Mouse (Mus musculus) heart, adult 2 months (tissue): Measurements from ENCODE around the gene Acot7.

ENCODE experiments used
- CTCF ChIP-seq: fragments of 200-600 bp; IDR thresholded peaks from 2 replicates; pipeline ENCODE4 v1.8.1; 2022; ENCODE audit warnings: antibody characterized with exemption, mild to moderate bottlenecking, moderate library complexity
- POLR2A ChIP-seq: fragments of 200-500 bp; IDR thresholded peaks from 2 replicates; pipeline ENCODE4 v1.6.1; 2011; ENCODE audit warnings: mild to moderate bottlenecking, low read depth, low read length, control low read depth; ENCODE audit not compliant: insufficient read depth

DNA sequence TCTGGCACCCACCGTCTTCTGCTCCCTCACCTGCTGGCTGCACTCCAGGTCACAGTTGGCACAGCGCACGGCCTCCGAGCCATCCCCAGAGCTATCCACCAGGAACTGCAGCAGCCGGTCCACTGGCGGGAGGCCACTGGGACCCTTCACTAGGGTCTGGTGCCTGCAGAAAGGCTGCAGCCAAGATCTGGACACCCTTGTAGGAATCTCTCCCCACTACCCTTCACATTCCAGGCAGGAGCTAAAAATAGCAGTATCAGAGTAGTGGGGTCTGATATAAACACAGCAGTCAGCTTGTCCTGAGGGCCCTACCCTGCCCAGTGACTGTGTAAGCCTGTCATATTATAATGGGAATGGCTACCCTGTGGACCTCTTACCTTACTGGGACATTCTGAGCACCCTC lies 139.7 kb downstream of the Acot7 start:
- TF ChIP-seq POLR2A (peak; percentile 64), CTCF (no peak)
